Mouse (Mus musculus): ENCODE results near the gene Vps51. TPM values are rescaled to one million over a fixed set of nuclear protein-coding genes. Genes with fewer than 3 reads are reported as not detected.
A peak's percentile ranks its signal among the peaks of the same experiment; 100 is the strongest.

The Vps51 gene
- polyA plus RNA-seq, 1 experiment, result 85.1 TPM

DNA sequence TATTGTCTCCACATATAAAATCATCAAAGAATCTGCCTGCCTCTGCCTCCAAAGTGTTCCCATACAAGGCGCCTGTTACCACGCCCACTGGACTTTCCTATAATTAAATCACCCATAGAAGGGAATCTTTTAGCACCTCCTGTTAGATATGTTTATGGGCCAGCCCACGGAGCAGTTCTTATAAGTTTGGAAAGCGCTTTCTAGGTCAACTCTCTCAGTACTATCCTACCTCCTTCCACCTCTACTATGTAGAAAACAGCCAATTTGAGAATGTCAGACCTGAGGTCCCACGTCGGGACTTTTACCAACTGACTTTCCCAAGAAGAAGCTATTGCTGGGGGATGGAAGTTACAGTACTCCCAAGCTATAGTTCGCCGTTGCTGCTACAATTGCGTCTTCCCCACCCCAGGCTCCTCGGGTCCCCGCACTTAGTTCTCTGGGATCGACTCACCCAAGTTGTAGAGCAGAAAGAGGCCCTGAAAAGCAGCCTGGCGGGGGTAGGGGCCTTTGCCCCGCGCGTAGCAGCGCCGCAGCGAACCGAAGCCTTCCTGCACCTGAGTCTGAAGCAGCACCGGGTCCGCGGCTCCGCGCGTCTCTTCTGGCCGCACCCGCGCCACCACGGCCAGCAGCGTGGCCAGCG lies 40.4 kb upstream of the Vps51 start:
- H3K27ac ChIP-seq (ENCODE audit: control insufficient read depth, insufficient read depth, low read depth, low read length, poor library complexity), result peak overlapping the region; percentile 98
- 4% methylated on average over 32 of the region's 32 CpGs for WGBS
- peak overlapping the region; percentile 99 for H3K4me3 ChIP-seq (replicated peaks; ENCODE audit: control insufficient read depth, low read depth, low read length)
- no peaks in the 10 kb centered on the region for H3K4me1 ChIP-seq (ENCODE audit: control insufficient read depth, insufficient read depth, low read length)
- TF ChIP-seq POLR2A (IDR thresholded peaks at IDR 0.05; ENCODE audit: borderline replicate concordance, control insufficient read depth, low read depth, low read length), result no peak
- no peak for TF ChIP-seq CTCF (IDR thresholded peaks at IDR 0.05; ENCODE audit: control insufficient read depth, insufficient read depth, low read length)

DNA sequence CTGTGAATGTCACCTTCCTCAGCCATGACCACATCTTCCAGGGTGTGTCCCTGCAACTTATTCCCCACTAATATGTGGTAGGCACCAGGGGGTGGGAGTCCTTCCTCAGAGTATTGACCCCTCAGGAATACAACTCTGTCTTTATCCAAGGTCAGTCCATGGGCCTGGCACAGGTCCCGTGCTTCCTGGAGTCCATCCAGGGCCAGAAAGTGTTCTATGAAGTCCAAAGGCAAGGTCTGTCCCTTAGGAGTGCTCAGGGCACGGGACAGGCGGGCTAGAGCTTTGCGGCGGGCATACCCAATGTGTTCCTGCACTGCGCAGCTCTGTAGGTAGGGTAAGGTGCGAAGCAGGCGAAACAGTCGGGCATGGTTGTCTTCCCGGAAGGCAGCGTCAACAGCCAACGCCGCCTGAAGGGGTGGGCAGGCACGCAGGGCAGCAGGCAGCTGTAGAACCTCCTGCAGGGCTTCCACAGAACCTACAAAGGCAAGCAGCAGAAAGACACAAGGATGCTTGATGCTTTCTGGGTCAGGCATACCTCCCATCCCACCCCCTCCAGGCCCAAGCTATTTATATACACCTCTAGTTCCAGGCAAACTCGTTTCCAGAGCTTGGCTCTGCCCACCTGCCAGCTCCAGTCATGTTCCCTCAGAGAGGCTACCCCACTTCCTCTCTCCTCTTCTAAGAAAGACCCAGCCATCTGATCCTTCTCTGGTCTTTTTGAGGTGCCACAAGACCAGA lies 39.3 kb upstream of the Vps51 start:
- Histone ChIP-seq H3K4me1 (ENCODE audit: control insufficient read depth, insufficient read depth, low read length) (no peaks in the 10 kb centered on the region), H3K4me3 (replicated peaks; ENCODE audit: control insufficient read depth, low read depth, low read length) (no peak overlapping the region), H3K27ac (ENCODE audit: control insufficient read depth, insufficient read depth, low read depth, low read length, poor library complexity) (no peak overlapping the region)
- TF ChIP-seq POLR2A (IDR thresholded peaks at IDR 0.05; ENCODE audit: borderline replicate concordance, control insufficient read depth, low read depth, low read length) (no peak; the same call in 1 of the 2 replicates), CTCF (IDR thresholded peaks at IDR 0.05; ENCODE audit: control insufficient read depth, insufficient read depth, low read length) (no peak)
- 90% methylated on average over 15 of the region's 15 CpGs for WGBS

DNA sequence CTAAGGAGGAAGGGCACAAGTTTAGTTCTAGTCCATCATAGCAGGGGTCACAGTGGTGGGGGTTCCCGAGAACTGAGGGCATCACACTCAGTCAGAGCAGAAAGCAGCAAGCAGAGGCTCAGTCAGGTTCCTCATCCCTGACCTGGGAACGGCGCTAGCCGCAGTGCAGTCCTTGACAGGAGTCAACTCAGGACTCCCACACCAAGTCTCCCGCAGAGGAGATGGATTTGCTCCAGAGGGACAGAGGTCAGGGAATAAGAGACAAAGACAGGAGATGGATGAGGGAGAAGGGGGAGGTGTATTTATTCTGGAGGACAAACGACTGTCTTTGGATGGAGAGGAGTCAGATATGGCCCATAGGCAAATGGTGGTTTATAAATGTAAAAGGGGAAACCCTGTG lies 36.1 kb upstream of the Vps51 start:
- no peak for TF ChIP-seq CTCF (IDR thresholded peaks at IDR 0.05; ENCODE audit: control insufficient read depth, insufficient read depth, low read length)
- TF ChIP-seq POLR2A (IDR thresholded peaks at IDR 0.05; ENCODE audit: borderline replicate concordance, control insufficient read depth, low read depth, low read length), result no peak
- 87% methylated on average over 6 of the region's 6 CpGs for WGBS
- Histone ChIP-seq H3K4me3 (replicated peaks; ENCODE audit: control insufficient read depth, low read depth, low read length) (no peak overlapping the region), H3K4me1 (ENCODE audit: control insufficient read depth, insufficient read depth, low read length) (no peaks in the 10 kb centered on the region), H3K27ac (ENCODE audit: control insufficient read depth, insufficient read depth, low read depth, low read length, poor library complexity) (no peak overlapping the region)

- peak within 1 kb of the TSS; percentile 48; the same call in 1 of the 2 replicates for H3K27ac ChIP-seq (ENCODE audit: control insufficient read depth, insufficient read depth, low read depth, low read length, poor library complexity)
- H3K4me3 ChIP-seq (replicated peaks; ENCODE audit: control insufficient read depth, low read depth, low read length), result no peak within 1 kb of the TSS
- 91% methylated on average over 7 of the region's 7 CpGs for WGBS
- TF ChIP-seq CTCF (IDR thresholded peaks at IDR 0.05; ENCODE audit: control insufficient read depth, insufficient read depth, low read length) (no peak), POLR2A (IDR thresholded peaks at IDR 0.05; ENCODE audit: borderline replicate concordance, control insufficient read depth, low read depth, low read length) (no peak)
- H3K4me1 ChIP-seq (ENCODE audit: control insufficient read depth, insufficient read depth, low read length), result peaks cover 3% of the 10 kb centered on the region
These were observed 28.6 kb upstream of the Vps51 start, which contains the start of gene Naaladl1 for GRCm38 (mm10) chr19:6105586-6105985. Naaladl1 (plus strand) TSS chr19:6105782.

DNA sequence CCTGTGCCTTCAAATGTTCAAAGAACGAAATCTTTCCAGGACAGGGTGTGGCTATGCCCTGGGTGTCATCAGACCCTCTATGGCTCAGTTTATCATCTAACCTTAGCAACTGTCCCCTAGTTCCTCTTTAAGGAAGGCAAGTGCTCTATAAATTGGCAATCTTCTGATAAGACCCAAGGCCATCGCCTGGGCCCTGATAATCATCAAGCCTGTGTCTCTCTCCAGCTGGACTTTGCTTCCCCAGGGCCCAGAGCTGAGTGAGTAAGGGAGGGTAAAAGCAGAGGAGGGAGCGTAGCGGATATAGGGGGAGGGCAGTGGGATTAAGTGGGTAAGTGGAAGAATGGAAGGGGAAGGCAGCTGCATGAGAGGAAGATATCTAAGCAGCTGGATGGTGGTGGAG lies 27.4 kb upstream of the Vps51 start:
- Histone ChIP-seq H3K4me1 (ENCODE audit: control insufficient read depth, insufficient read depth, low read length) (peaks cover 3% of the 10 kb centered on the region), H3K27ac (ENCODE audit: control insufficient read depth, insufficient read depth, low read depth, low read length, poor library complexity) (peak overlapping the region; percentile 48; the same call in 1 of the 2 replicates), H3K4me3 (replicated peaks; ENCODE audit: control insufficient read depth, low read depth, low read length) (no peak overlapping the region)
- 75% methylated on average over 4 of the region's 4 CpGs for WGBS
- TF ChIP-seq POLR2A (IDR thresholded peaks at IDR 0.05; ENCODE audit: borderline replicate concordance, control insufficient read depth, low read depth, low read length), result no peak
- no peak for TF ChIP-seq CTCF (IDR thresholded peaks at IDR 0.05; ENCODE audit: control insufficient read depth, insufficient read depth, low read length)

GRCm38 (mm10) chr19:6102169-6102853 lies 25.3 kb upstream of the Vps51 start:
- TF ChIP-seq POLR2A (IDR thresholded peaks at IDR 0.05; ENCODE audit: borderline replicate concordance, control insufficient read depth, low read depth, low read length) (no peak), CTCF (IDR thresholded peaks at IDR 0.05; ENCODE audit: control insufficient read depth, insufficient read depth, low read length) (no peak)
- Histone ChIP-seq H3K4me1 (ENCODE audit: control insufficient read depth, insufficient read depth, low read length) (peaks cover 3% of the 10 kb centered on the region), H3K4me3 (replicated peaks; ENCODE audit: control insufficient read depth, low read depth, low read length) (no peak overlapping the region), H3K27ac (ENCODE audit: control insufficient read depth, insufficient read depth, low read depth, low read length, poor library complexity) (peak overlapping the region; percentile 69)
- WGBS, result 60% methylated on average over 6 of the region's 6 CpGs

- Histone ChIP-seq H3K27ac (ENCODE audit: control insufficient read depth, insufficient read depth, low read depth, low read length, poor library complexity) (no peak overlapping the region), H3K4me3 (replicated peaks; ENCODE audit: control insufficient read depth, low read depth, low read length) (no peak overlapping the region), H3K4me1 (ENCODE audit: control insufficient read depth, insufficient read depth, low read length) (peaks cover 3% of the 10 kb centered on the region)
- WGBS, result 84% methylated on average over 6 of the region's 6 CpGs
- no peak for TF ChIP-seq CTCF (IDR thresholded peaks at IDR 0.05; ENCODE audit: control insufficient read depth, insufficient read depth, low read length)
These were observed 24.2 kb upstream of the Vps51 start for GRCm38 (mm10) chr19:6101186-6101585.

- H3K4me3 ChIP-seq (replicated peaks; ENCODE audit: control insufficient read depth, low read depth, low read length), result no peak overlapping the region
- H3K4me1 ChIP-seq (ENCODE audit: control insufficient read depth, insufficient read depth, low read length), result peaks cover 2% of the 10 kb centered on the region
- no peak for TF ChIP-seq POLR2A (IDR thresholded peaks at IDR 0.05; ENCODE audit: borderline replicate concordance, control insufficient read depth, low read depth, low read length)
- TF ChIP-seq CTCF (IDR thresholded peaks at IDR 0.05; ENCODE audit: control insufficient read depth, insufficient read depth, low read length), result no peak
- WGBS, result 51% methylated on average over 3 of the region's 3 CpGs
- H3K27ac ChIP-seq (ENCODE audit: control insufficient read depth, insufficient read depth, low read depth, low read length, poor library complexity), result no peak overlapping the region
These were observed 20.8 kb upstream of the Vps51 start for GRCm38 (mm10) chr19:6097847-6098246.
